Mouse (Mus musculus): ENCODE measurements around the gene Ran. TPM values are rescaled to one million over a fixed set of nuclear protein-coding genes. Genes with fewer than 3 reads are reported as not detected.

Gene Ran
- polyA plus RNA-seq, 1 experiment, result 127 TPM

GRCm38 (mm10) chr5:129067231-129067834, 47.5 kb downstream of the Ran start:
- no peak overlapping the region for H3K4me3 ChIP-seq (ENCODE audit: insufficient read depth, low read length)
- H3K4me1 ChIP-seq (ENCODE audit: control insufficient read depth, insufficient read depth, low read length), result peaks cover 7% of the 10 kb centered on the region
- TF ChIP-seq CTCF (IDR thresholded peaks at IDR 0.05; ENCODE audit: extremely low read depth, insufficient read depth, low read length), result no peak
- TF ChIP-seq POLR2A (IDR thresholded peaks at IDR 0.05; ENCODE audit: extremely low read depth, insufficient read depth, low read length), result no peak
- no peak overlapping the region; the same call in 1 of the 2 replicates for H3K27ac ChIP-seq (ENCODE audit: insufficient read depth, low read length)

DNA sequence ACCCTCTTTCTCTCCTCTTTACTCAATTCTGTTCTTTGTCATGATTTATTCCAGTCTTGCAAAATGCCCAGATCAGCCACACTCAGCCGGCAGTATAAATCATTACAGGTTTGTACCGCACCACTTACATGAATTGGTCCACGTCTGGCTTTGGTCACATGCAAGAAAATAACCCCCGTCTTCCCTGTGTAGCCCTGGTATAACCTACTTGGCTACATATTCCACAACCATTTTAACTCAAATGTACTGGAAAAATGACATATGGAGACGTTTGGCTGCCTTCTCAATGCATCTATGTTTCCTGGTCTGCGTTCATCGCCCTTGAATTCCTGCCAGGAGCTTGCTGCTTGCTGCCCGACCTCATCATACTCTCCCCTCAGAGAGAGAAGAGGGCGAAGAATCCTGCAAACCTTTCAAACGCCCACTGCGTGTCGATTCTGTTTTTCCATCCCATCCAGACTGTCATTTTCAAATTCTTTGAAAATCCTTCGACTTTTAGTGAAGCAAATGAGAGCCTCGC, 52.0 kb downstream of the Ran start:
- Histone ChIP-seq H3K4me1 (ENCODE audit: control insufficient read depth, insufficient read depth, low read length) (peaks cover 5% of the 10 kb centered on the region), H3K27ac (ENCODE audit: insufficient read depth, low read length) (no peak overlapping the region), H3K4me3 (ENCODE audit: insufficient read depth, low read length) (no peak overlapping the region)
- no peak for TF ChIP-seq CTCF (IDR thresholded peaks at IDR 0.05; ENCODE audit: extremely low read depth, insufficient read depth, low read length)
- no peak for TF ChIP-seq POLR2A (IDR thresholded peaks at IDR 0.05; ENCODE audit: extremely low read depth, insufficient read depth, low read length)

DNA sequence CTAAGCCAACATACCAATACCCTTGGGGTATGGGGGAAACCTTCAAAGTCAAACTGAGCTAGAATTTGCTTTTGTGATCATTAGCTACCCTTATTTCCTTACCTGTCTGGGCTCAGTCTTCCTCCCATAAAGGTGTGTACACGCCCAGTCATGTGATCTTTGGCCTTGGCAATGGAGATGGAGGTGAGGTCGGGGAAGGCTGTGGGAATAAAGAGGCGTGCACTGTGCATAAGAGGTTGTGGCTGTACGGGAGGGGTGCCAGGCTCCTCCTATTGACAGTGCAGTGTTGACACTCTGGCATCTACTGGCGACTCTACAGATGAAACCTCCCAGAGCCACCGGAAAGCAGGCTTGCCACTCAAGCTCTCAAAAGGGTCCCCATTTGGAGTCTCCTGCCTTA, 53.5 kb downstream of the Ran start:
- Histone ChIP-seq H3K27ac (ENCODE audit: insufficient read depth, low read length) (no peak overlapping the region), H3K4me1 (ENCODE audit: control insufficient read depth, insufficient read depth, low read length) (0 out of 2 replicates have a peak, but pooled peaks cover 1% of the 10 kb centered on the region), H3K4me3 (ENCODE audit: insufficient read depth, low read length) (no peak overlapping the region)
- TF ChIP-seq CTCF (IDR thresholded peaks at IDR 0.05; ENCODE audit: extremely low read depth, insufficient read depth, low read length) (no peak), POLR2A (IDR thresholded peaks at IDR 0.05; ENCODE audit: extremely low read depth, insufficient read depth, low read length) (no peak)

Other genes starting within 250 kb of the Ran start
- gene Rimbp2, start 66.6 kb upstream of the Ran start, polyA plus RNA-seq (2012; rRNA removed), result 116 and 119 TPM in 2 replicates
- 44.0 and 50.3 TPM in 2 replicates for gene Stx2, start 11.5 kb upstream of the Ran start, polyA plus RNA-seq (2012; rRNA removed)
- gene Adgrd1, start 76.7 kb downstream of the Ran start, polyA plus RNA-seq (2012; rRNA removed), result 3.1 and 3.5 TPM in 2 replicates